Comparison of ENCODE assay signal across 8 mouse cellular contexts in the genomic region with DNA sequence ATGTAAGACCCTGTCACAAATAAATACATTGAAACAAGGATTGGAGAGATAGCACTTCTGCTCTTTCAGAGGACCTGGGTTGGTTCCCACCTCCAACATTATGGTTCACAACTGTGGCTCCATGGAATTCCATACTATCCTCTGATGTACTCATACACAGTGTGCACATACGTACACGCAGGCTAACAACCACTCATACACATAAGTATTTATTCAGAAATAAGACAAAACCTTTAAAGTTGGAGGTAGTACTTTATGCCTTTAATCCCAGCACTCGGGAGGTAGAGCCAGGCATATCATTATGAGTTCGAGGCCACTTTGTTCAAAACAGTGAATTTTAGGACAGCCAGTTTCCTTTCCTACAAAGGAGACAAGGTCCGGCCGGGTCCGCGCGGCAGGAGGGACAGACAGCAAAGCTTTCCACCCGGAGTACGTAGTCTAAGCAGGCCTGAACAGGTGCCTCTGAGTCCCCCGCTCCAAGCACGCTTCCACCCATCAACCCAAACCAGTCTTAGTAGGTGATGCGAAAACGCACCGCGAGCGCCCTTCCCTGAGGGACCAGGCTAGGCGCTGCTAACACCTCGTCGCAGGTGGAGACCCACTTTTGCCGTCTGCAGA. TPM values are rescaled to one million over a fixed set of nuclear protein-coding genes. Genes with fewer than 3 reads are reported as not detected.
DNase-seq lines count a peak whose midpoint lies in the region; ATAC-seq and TF ChIP-seq lines count a peak whose summit lies in the region.

No protein-coding gene starts in this region.

- peak overlapping the region; percentile 84 for H3K4me2 ChIP-seq in limb, embryonic 14.5 days (replicated peaks; ENCODE audit: low read depth, low read length, severe bottlenecking)

- no peak for ATAC-seq in limb, embryonic 14.5 days (ENCODE audit: low FRiP score, low read depth)
- no peak for ATAC-seq in granulocyte monocyte progenitor cell, adult 5-6 weeks (replicated peaks; ENCODE audit: poor library complexity, severe bottlenecking)

- no peak overlapping the region for H3K27ac ChIP-seq in thymus, adult 2 months (ENCODE audit: control insufficient read depth, insufficient read depth, low read length)
- H3K27ac ChIP-seq in limb, embryonic 14.5 days (replicated peaks; ENCODE audit: low read depth, low read length), result no peak overlapping the region

- peaks cover 32% of the 10 kb centered on the region for H3K4me1 ChIP-seq in thymus, adult 2 months (replicated peaks; ENCODE audit: control insufficient read depth, insufficient read depth, low read length)
- H3K4me1 ChIP-seq in limb, embryonic 14.5 days (ENCODE audit: control insufficient read depth, insufficient read depth, low read length), result peaks cover 8% of the 10 kb centered on the region

- H3K4me3 ChIP-seq in thymus, adult 2 months (ENCODE audit: control insufficient read depth, insufficient read depth, low read length), result peak overlapping the region; percentile 13; the same call in 1 of the 2 replicates
- peak overlapping the region; percentile 60 for H3K4me3 ChIP-seq in limb, embryonic 14.5 days (replicated peaks; ENCODE audit: low read length)

- H3K27me3 ChIP-seq in thymus, adult 2 months (ENCODE audit: control insufficient read depth, insufficient read depth, low read length), result peaks cover 8% of the 10 kb centered on the region; the same call in 1 of the 2 replicates
- H3K27me3 ChIP-seq in limb, embryonic 14.5 days (ENCODE audit: control insufficient read depth, insufficient read depth, low read length), result peaks cover 36% of the 10 kb centered on the region

- WGBS in thymus, adult 2 months, result 24% methylated on average over 22 of the region's 22 CpGs
- WGBS in limb, embryonic 14.5 days, result 4% methylated on average over 22 of the region's 22 CpGs

- H3K36me3 ChIP-seq in thymus, adult 2 months (ENCODE audit: control insufficient read depth, insufficient read depth, low read length), result no peaks in the 10 kb centered on the region
- H3K36me3 ChIP-seq in limb, embryonic 14.5 days (ENCODE audit: control insufficient read depth, insufficient read depth, low read length), result no peaks in the 10 kb centered on the region

- peak; percentile 19 for DNase-seq in embryo, embryonic 10 days (ENCODE audit: low spot score)
- no peak for DNase-seq in embryo, embryonic 9.5 days (ENCODE audit: extremely low spot score)
- DNase-seq in thymus, adult 2 months, result no peak
- DNase-seq in thymus, adult 18-20 months, result no peak
- no peak for DNase-seq in limb, embryonic 14.5 days (ENCODE audit: low spot score)
- DNase-seq in ovary, postnatal 14 days (ENCODE audit: low spot score), result no peak
- no peak for DNase-seq in embryo, embryonic 10.5 days (ENCODE audit: low spot score)

- no peaks in the 10 kb centered on the region for H3K9me3 ChIP-seq in limb, embryonic 14.5 days (ENCODE audit: control insufficient read depth, low read length)

- TF ChIP-seq POLR2A in thymus, adult 2 months (IDR thresholded peaks at IDR 0.05; ENCODE audit: control insufficient read depth, extremely low read depth, insufficient read depth, low read length, poor library complexity), result no peak
- no peak for TF ChIP-seq POLR2A in limb, embryonic 14.5 days (IDR thresholded peaks at IDR 0.05; ENCODE audit: borderline replicate concordance, extremely low read depth, insufficient read depth, insufficient read length)

- H3K9ac ChIP-seq in limb, embryonic 14.5 days (ENCODE audit: low read depth, low read length, severe bottlenecking), result no peak overlapping the region

- TF ChIP-seq CTCF in thymus, adult 2 months (IDR thresholded peaks at IDR 0.05; ENCODE audit: borderline replicate concordance, control insufficient read depth, extremely low read depth, insufficient read depth, low read length, poor library complexity), result no peak; the same call in 1 of the 2 replicates

RNA-seq across cellular contexts. Expression of a gene that starts 37.8 kb away (rescaled TPM):
- polyA plus RNA-seq in thymus, adult 2 months (2012; rRNA removed), result 61.9 and 72.6 TPM in 2 replicates
- polyA plus RNA-seq in limb, embryonic 14.5 days (2012; rRNA removed), result 8.5 and 9.3 TPM in 2 replicates
- polyA plus RNA-seq in limb, embryonic 14.5 days (2014; fragmentation: Nextera tagmentation; extraction: Ambion mirVana), result 2.1 and 2.9 TPM in 2 replicates
- total RNA-seq in granulocyte monocyte progenitor cell, adult 5-6 weeks (2014; fragmentation: Nextera tagmentation), result 3.4 and 3.7 TPM in 2 replicates
- total RNA-seq in granulocyte monocyte progenitor cell, adult 5-6 weeks (2017), result 0.26 and 1.7 TPM in 2 replicates

RNA-seq across cellular contexts. Expression of a gene that starts 41.7 kb away (rescaled TPM):
- 92.3 and 98.5 TPM in 2 replicates for polyA plus RNA-seq in thymus, adult 2 months (2012; rRNA removed)
- polyA plus RNA-seq in limb, embryonic 14.5 days (2012; rRNA removed), result 16.0 and 18.0 TPM in 2 replicates
- polyA plus RNA-seq in limb, embryonic 14.5 days (2014; fragmentation: Nextera tagmentation; extraction: Ambion mirVana), result 12.0 and 13.2 TPM in 2 replicates
- total RNA-seq in granulocyte monocyte progenitor cell, adult 5-6 weeks (2014; fragmentation: Nextera tagmentation), result 213 and 215 TPM in 2 replicates
- 159 and 162 TPM in 2 replicates for total RNA-seq in granulocyte monocyte progenitor cell, adult 5-6 weeks (2017)
